ENCODE assay signal across 9 mouse cellular contexts in the genomic region with DNA sequence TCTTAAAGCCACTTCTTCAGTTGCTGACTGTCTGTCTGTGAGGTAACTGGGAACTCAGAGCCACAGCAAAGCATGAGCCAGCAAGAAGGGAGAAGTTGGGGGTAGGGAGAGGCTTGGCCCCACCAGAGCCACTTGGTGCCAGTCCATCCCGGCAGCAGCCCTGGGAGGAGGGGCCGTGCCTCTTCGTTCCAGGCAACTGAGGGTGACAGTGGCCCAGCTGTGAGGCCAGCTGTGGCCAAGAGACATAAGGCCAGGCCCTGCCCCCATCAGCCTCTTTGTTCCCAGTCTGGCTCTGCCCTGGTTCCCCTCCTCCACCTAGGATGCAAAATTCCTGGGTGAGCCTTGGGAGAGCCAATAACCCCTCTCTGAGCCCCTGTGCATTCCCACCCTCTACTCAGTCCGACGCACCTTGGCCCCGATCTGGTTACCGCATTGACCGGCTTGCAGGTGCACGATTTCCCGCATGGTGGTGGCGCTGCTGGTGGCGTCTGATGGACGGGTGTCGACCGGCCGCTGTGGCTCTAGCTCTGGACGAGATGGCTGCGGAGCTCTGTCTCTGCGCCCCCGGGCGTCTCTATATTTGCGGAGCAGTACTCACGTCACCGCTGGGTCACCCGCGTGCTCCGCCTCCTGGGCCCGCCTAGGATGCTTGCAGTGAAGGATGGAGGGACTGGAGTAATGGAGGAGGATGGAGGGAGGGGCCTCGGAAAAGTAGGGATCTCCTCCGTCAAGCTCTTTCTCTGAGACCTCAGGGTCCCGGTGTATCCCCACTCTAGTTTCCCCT. TPM values are rescaled to one million over a fixed set of nuclear protein-coding genes. Genes with fewer than 3 reads are reported as not detected.
DNase-seq lines count a peak whose midpoint lies in the region; ATAC-seq and TF ChIP-seq lines count a peak whose summit lies in the region.
"Had no signal": no experiment of that assay in that cellular context is flagged by ENCODE, and none has a peak within 500 bp of the region (broad histone marks: within the 10 kb centered on the region; RNA-seq: fewer than 3 reads in every experiment).

Gene Tubb4a (minus strand): TSS at position 734 of the 784 bp plus-strand sequence.

- peak within 1 kb of the TSS; percentile 96 for H3K4me3 ChIP-seq in cortical plate, adult 2 months (ENCODE audit: insufficient read depth, low read length)
- H3K4me3 ChIP-seq in liver, embryonic 12.5 days: peak within 1 kb of the TSS; percentile 26
- peak within 1 kb of the TSS; percentile 61 for H3K4me3 ChIP-seq in neural tube, embryonic 14.5 days (ENCODE audit: low read depth, low read length)
- H3K4me3 ChIP-seq: erythroblast, embryonic 14.5 days had no signal

- H3K4me2 ChIP-seq in liver, embryonic 12.5 days: peak within 1 kb of the TSS; percentile 49
- H3K4me2 ChIP-seq in neural tube, embryonic 14.5 days (ENCODE audit: low read depth, low read length): peak within 1 kb of the TSS; percentile 62

- peaks cover 4% of the 10 kb centered on the region; the same call in 1 of the 2 replicates for H3K4me1 ChIP-seq in cortical plate, adult 2 months (ENCODE audit: control insufficient read depth, insufficient read depth, low read length)
- H3K4me1 ChIP-seq in liver, embryonic 12.5 days: peaks cover 7% of the 10 kb centered on the region
- peaks cover 5% of the 10 kb centered on the region for H3K4me1 ChIP-seq in neural tube, embryonic 14.5 days (ENCODE audit: control insufficient read depth, insufficient read depth, low read length)

- TF ChIP-seq CTCF in cortical plate, adult 2 months (IDR thresholded peaks at IDR 0.05; ENCODE audit: extremely low read depth, insufficient read depth, low read length): no peak

- no peaks in the 10 kb centered on the region for H3K9me3 ChIP-seq in liver, embryonic 12.5 days (replicated peaks)
- no peaks in the 10 kb centered on the region for H3K9me3 ChIP-seq in neural tube, embryonic 14.5 days (ENCODE audit: control insufficient read depth, low read length)

- peak within 1 kb of the TSS; percentile 97 for H3K27ac ChIP-seq in cortical plate, adult 2 months (ENCODE audit: insufficient read depth, low read length)
- H3K27ac ChIP-seq in liver, embryonic 12.5 days: no peak within 1 kb of the TSS
- peak within 1 kb of the TSS; percentile 83 for H3K27ac ChIP-seq in neural tube, embryonic 14.5 days (ENCODE audit: low read depth, low read length)

- TF ChIP-seq POLR2A in cortical plate, adult 2 months (IDR thresholded peaks at IDR 0.05; ENCODE audit: extremely low read depth, insufficient read depth, low read length): peak; percentile 96

- H3K9ac ChIP-seq in liver, embryonic 12.5 days: no peak within 1 kb of the TSS
- peak within 1 kb of the TSS; percentile 81 for H3K9ac ChIP-seq in neural tube, embryonic 14.5 days (replicated peaks; ENCODE audit: low read depth, low read length)

- ATAC-seq in liver, embryonic 12.5 days: peak; percentile 37; the same call in 1 of the 2 replicates
- ATAC-seq in neural tube, embryonic 14.5 days (ENCODE audit: low read depth): peak; percentile 96
- no peak for ATAC-seq in inflammation-experienced regulatory T-cells, adult 6 months

- peaks cover 55% of the 10 kb centered on the region for H3K27me3 ChIP-seq in liver, embryonic 12.5 days (replicated peaks)
- H3K27me3 ChIP-seq in neural tube, embryonic 14.5 days (ENCODE audit: control insufficient read depth, insufficient read depth, low read length): no peaks in the 10 kb centered on the region

- 4% methylated on average over 31 of the region's 31 CpGs for WGBS in liver, embryonic 12.5 days (ENCODE audit: insufficient replicate concordance)
- WGBS in neural tube, embryonic 14.5 days: under 1% methylated on average over 31 of the region's 31 CpGs

- H3K36me3 ChIP-seq in liver, embryonic 12.5 days: no peaks in the 10 kb centered on the region
- H3K36me3 ChIP-seq in neural tube, embryonic 14.5 days (ENCODE audit: control insufficient read depth, insufficient read depth, low read length): peaks cover 9% of the 10 kb centered on the region

- peak; percentile 30 for DNase-seq in adrenal gland, adult 2 months
- no peak for DNase-seq in adrenal gland, adult 18-20 months (ENCODE audit: low spot score in 2 of 2)
- DNase-seq in gastrocnemius, postnatal 25 days: peak; percentile 37
- peak; percentile 89 for DNase-seq in layer of hippocampus, adult 11-12 months (ENCODE audit: low spot score)

RNA-seq across cellular contexts. Expression of gene Tubb4a, which starts in this region (rescaled TPM):
- 1 to 10 TPM; 5.7 to 7.7 TPM for total RNA-seq in adrenal gland, adult 2 months (2021)
- polyA plus RNA-seq in adrenal gland, adult 2 months (2012; rRNA removed): 3.1 and 3.8 TPM in 2 replicates
- total RNA-seq in adrenal gland, adult 18-20 months (2021): 1 to 10 TPM; 4.0 to 4.3 TPM
- polyA plus RNA-seq in cortical plate, adult 2 months (2012; rRNA removed): 597 and 680 TPM in 2 replicates
- 1 to 10 TPM; 1.1 to 1.3 TPM for total RNA-seq in gastrocnemius, postnatal 25 days (2021)
- polyA plus RNA-seq in liver, embryonic 12.5 days (2016; fragmentation: Nextera tagmentation; extraction: Ambion mirVana): 1.1 and 1.4 TPM in 2 replicates
- polyA plus RNA-seq in neural tube, embryonic 14.5 days (2014; fragmentation: Nextera tagmentation; extraction: Ambion mirVana): 347 and 373 TPM in 2 replicates
- 1 to 10 TPM; 2.2 to 5.4 (median 3.9) TPM for polyA plus RNA-seq in inflammation-experienced regulatory T-cells, adult 6 months (2017; shearing (Covaris generic))
- polyA plus RNA-seq: erythroblast, embryonic 14.5 days had no signal

Comparison
In these comparisons a context has a peak if more than half of its experiments do, and no peak if none do; other contexts are left out.
1. RNA of gene Tubb4a (polyA plus RNA-seq): 597 to 680 TPM in cortical plate, adult 2 months and 347 to 373 TPM in neural tube, embryonic 14.5 days; 2.2 to 5.4 TPM in inflammation-experienced regulatory T-cells, adult 6 months, 3.1 to 3.8 TPM in adrenal gland, adult 2 months and 1.1 to 1.4 TPM in liver, embryonic 12.5 days; every median in the first group is over 10 times any median in the second.
2. DNase-seq: peak in adrenal gland, adult 2 months (single experiment), gastrocnemius, postnatal 25 days (single experiment) and layer of hippocampus, adult 11-12 months (single experiment); none in adrenal gland, adult 18-20 months (0 of 2).
3. H3K4me3 ChIP-seq: peak in every context shown above with its lines; median percentile 96 in cortical plate, adult 2 months; 61 in neural tube, embryonic 14.5 days; 26 in liver, embryonic 12.5 days.